Mouse (Mus musculus) kidney, postnatal 10 days (tissue): ENCODE data around the gene Smurf2.
A peak's percentile ranks its signal among the peaks of the same experiment; 100 is the strongest.

Experiments
- DNase-seq: peaks from one replicate; pipeline ENCODE4 v3.0.0; 2021; ENCODE audit warnings: mixed read lengths

Smurf2 gene

GRCm38 (mm10) chr11:106920551-106921379, at the start of gene Smurf2:
TSS of gene Smurf2 (minus strand) at chr11:106920715.
- peak; percentile 94 for DNase-seq

DNA sequence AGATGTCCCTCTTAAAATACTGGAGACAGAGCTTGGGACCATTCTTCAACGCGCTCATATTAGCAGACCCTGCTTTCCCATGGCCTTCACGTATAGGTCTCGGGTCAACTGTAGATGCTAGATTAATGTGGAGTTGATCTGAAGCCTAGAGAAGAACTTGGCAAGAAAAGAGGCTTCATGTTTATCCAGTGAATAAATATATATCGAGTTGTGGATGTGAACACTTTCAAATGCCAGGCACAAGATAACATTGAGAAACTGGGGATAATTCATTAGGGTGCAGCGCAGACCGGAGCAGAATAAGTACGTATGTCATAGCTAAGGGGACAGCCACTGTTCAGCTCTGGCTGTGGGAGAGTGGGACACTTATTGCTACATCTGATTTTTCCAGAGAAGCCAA, 49.3 kb upstream of the Smurf2 start:
- DNase-seq = no peak

- peak; percentile 79 for DNase-seq
Measured at GRCm38 (mm10) chr11:106967630-106968029, 47.1 kb upstream of the Smurf2 start.

DNA sequence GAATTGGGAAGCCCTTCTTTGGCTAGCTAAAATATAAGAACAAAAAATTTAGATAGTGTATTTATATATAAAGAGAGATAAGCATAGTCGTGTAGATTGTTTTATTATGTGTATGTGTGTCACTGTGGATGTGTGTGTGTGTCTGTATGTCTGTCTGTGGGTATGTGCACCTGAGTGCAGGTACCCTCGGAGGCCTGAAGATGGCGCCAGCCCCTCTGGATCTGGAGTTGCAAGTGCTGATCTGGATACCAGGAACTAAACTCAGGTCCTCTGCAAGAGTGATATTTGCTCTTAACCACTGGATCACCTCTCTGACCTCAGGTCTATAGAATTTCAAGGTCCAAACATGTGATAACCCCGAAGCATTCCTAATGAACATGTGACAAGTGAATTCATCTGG, 45.4 kb upstream of the Smurf2 start:
- DNase-seq = no peak

DNA sequence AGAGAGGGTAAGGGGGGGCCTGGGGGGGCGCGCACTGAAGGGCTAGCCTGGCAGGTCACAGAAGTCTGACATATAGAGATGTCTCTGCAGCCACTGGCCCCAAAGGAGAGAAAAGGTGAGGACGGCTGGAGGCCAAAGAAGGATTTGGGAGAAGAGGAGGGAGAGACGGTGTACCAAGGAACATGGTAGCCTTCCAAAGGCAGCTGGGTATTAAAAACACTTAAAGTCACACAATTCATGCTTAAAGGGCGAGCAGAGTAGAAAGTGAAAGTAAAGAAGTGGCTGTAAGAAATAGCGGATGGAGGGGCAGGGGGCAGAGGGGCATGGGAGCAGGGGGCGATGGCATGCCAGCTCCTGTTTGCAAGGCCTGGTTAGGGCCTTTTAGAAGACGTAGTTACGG, 41.8 kb upstream of the Smurf2 start:
- no peak for DNase-seq

- DNase-seq = peak; percentile 34
Measured at GRCm38 (mm10) chr11:106961471-106962081, 41.1 kb upstream of the Smurf2 start.

DNA sequence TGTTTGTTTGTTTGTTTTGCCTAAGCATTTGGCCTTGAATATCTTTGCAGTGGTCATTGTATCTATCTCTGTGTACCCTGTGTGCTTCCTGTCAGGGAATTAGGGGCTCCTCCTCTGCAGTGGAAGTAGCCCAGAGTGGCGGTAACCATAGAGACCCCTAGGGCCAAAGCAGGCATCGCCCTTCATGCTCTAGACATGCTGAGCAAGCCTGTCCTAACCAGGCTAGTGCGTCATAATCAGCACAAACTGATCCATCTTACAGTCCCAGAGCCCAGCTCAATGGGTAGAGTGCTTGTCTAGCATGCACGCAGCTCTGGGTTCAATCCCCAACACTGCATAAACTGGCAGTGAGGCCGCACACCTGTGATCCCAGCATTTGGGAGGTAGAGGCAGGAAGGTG, 38.6 kb upstream of the Smurf2 start:
- DNase-seq = no peak

DNA sequence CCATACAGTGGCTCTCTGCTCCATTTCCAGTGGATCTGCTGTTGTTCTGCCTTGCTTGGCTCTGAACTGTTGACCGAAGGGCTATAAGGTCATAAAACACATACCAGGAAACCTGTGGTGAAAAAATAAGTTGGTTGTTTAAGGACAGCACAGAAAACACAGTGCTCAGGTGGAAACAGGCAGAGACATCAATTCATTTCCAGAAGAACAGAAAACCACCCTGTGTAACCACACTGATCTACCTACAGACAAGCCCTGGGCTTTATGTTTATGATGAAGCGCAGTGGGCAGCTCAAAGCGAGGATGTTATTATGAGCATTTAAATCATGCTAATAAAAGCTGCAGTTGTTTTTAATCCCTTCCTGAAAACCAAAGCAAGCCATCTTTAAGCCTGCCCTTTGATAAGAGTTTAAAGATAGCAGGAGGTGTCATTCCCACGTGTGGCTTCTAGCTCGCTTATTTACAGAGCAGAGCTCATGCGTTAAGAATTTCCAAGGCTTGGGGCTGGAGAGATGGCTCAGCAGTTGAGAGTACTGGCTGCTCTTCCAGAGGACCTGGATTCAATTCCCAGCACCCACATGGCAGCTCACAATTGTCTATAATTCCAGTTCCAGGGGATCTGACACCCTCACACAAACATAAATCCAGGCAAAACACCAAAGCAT, 38.0 kb upstream of the Smurf2 start:
- no peak for DNase-seq

- peak; percentile 90 for DNase-seq
Measured at GRCm38 (mm10) chr11:106957271-106957980, 36.9 kb upstream of the Smurf2 start.

DNA sequence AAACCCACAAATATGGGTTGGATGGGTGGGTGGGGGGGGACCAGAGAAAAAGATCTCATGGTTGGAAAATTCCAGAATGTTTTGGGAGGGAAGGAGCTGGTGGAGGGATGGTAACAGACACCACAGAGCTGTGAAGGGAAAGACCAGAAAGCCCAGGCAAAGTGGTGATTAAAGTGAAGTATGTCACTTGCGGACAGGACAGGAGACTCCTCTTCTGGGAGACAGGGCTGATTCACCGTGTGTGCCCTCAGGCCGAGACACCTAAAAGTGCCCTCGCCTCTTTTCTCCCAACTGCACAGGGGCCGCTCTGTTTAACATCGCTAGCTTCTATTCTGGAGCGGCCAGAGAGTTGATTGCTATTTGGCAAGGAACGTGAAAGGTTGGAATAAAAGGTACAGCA, 34.1 kb upstream of the Smurf2 start:
- DNase-seq = no peak

GRCm38 (mm10) chr11:106954116-106954515, 33.6 kb upstream of the Smurf2 start:
- DNase-seq = no peak

DNA sequence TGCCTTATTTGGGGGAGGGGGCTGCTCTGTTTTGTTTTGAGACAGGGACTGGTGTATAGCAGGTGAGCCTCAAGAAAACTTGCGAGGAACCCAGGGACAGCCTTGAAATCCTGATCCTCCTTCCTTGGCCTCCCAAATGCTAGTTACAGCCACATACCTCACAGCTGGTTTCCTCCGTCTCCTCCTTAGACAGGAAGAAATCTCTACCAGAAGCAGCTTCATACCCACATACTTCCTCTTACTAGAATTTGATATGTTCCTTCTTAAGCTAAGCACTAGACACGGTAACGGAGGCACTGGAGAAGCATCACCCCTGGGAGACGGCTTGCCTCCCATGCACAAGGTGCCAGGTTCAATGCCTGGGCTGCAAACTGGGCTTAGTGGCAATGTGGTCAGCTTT, 16.8 kb upstream of the Smurf2 start:
- DNase-seq = no peak

- DNase-seq = no peak
Measured at GRCm38 (mm10) chr11:106930366-106930765, 9.9 kb upstream of the Smurf2 start.

GRCm38 (mm10) chr11:106928935-106929334, 8.4 kb upstream of the Smurf2 start:
- DNase-seq = no peak

DNA sequence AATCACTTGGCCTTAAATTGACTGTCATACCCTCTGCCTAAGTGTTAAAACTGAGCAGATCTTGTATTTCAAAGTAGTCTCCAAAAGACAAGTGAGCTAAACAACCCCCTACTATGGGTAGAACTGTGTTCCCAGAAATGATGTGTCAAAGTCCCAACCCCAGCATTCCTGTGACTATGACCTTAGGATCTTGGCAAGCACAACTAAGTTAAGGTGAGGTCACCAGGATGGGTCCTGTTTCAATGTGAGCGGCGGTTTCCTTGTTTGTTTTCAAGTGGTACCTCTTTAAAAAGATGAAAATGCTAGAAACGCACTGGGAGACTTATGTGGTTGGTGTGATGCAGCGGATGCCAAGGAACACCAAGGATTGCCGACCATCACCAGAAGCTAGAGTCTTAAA, 7.4 kb upstream of the Smurf2 start:
- no peak for DNase-seq

DNA sequence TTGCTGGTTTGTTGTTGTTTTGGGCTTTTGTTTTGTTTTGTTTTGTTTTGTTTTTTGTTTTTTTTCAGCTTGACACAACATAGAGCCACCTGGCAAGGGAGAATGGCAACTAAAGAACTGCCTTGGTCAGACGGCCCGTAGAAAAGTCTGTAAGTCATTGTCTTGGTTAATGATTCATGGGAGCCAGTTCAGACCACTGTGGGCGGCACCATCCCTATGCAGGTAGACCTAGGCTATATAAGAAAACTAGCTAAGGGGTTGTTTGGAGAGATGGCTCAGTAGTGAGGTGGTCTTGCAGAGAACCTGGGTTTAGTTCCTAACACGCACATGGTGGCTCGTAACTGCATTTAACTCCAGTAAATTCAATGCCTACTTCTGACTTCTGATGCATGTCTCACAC, 6.7 kb upstream of the Smurf2 start:
- DNase-seq = no peak

DNA sequence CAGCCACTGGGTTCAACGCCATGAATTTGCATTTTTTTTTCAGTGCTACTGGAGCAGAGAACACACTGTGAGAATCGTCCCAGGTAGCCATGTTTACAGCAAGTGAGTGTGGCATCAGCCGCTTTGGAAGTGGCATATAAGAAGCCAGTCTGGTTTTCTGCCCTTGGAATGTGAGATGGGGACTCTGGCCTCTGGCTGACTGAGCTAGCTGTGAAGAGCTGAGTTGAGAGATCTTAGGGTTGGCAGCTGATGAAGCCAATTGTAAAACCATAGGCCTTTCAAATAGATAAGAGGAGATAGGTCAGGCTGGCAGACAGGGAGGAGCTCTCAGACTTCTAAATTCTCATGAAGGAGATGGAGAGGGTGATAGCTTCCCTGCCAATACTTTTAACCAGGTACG, 6.2 kb upstream of the Smurf2 start:
- no peak for DNase-seq

- DNase-seq = peak; percentile 52
Measured at GRCm38 (mm10) chr11:106919612-106920550, 634 bp downstream of the Smurf2 start.

DNA sequence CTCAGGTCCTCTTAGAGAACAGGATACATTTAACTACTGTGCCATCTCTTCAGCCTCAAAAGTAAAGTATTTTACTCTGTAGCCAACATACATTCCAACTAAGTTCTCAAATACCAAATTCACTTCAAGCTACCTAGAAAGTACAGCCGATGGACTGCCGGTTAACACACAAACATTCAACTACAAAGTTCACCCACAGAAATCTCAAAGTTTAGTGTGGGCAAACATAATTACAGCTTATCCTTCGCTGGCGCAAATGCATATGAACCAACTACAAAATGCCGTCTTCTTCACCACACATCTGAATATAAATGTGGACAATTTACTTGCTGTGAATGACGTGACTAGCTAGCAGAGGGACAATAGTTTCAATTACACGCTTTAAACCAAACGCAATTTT, 1.6 kb downstream of the Smurf2 start:
- DNase-seq = no peak

DNA sequence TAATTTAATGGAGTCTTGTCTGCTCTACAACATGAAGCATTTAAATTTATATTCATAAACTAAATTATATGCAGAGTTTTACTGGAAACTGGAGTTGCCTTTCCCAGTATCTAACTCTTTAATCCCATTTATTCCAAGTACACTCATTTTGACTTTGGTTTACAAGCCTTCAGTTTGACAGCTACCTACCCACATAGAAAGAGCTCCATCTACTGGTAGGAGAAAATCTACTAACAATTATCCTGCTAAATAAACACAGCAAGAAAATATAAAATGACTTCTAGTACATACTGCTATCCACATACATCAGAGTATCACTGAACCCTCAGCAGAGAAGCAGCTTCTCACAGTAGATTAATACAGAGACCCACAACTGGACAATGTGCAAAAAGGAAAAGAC, 9.3 kb downstream of the Smurf2 start:
- DNase-seq = no peak

GRCm38 (mm10) chr11:106908016-106908415, 12.5 kb downstream of the Smurf2 start:
- DNase-seq = no peak

- no peak for DNase-seq
Measured at GRCm38 (mm10) chr11:106907253-106907652, 13.3 kb downstream of the Smurf2 start.
